In genomic region chr2:30722263-30723050, GRCm38 (mm10) we compare ENCODE assay signal across 7 mouse cellular contexts.
DNase-seq lines count a peak whose midpoint lies in the region; ATAC-seq and TF ChIP-seq lines count a peak whose summit lies in the region.

No protein-coding gene starts in this region.

- peak overlapping the region; percentile 100 for H3K27ac ChIP-seq in forebrain, embryonic 16.5 days (ENCODE audit: low read length)
- H3K27ac ChIP-seq in stomach, postnatal 0 days (replicated peaks) = peak overlapping the region; percentile 98

- H3K36me3 ChIP-seq in forebrain, embryonic 16.5 days (ENCODE audit: control insufficient read depth, insufficient read depth) = no peaks in the 10 kb centered on the region
- no peaks in the 10 kb centered on the region for H3K36me3 ChIP-seq in stomach, postnatal 0 days (ENCODE audit: control insufficient read depth, insufficient read depth, low read length)

- no peak for TF ChIP-seq CTCF in stomach, postnatal 0 days (IDR thresholded peaks at IDR 0.05; ENCODE audit: low read depth)

- H3K4me2 ChIP-seq in forebrain, embryonic 16.5 days (ENCODE audit: low read length) = no peak overlapping the region; the same call in 1 of the 2 replicates
- no peak overlapping the region for H3K4me2 ChIP-seq in stomach, postnatal 0 days (replicated peaks; ENCODE audit: low read depth)

- H3K9me3 ChIP-seq in forebrain, embryonic 16.5 days (ENCODE audit: control insufficient read depth, low read length) = no peaks in the 10 kb centered on the region
- H3K9me3 ChIP-seq in stomach, postnatal 0 days (ENCODE audit: control insufficient read depth, low read length) = no peaks in the 10 kb centered on the region

- peak; percentile 26 for DNase-seq in right cerebral cortex, postnatal 4 days
- no peak for DNase-seq in right cerebral cortex, postnatal 25 days
- DNase-seq in kidney, postnatal 36 days = peak; percentile 53 to 59
- no peak for DNase-seq in stomach, postnatal 0 days (ENCODE audit: low spot score)
- no peak for DNase-seq in spleen, postnatal 36 days (ENCODE audit: low spot score in 2 of 2)
- DNase-seq in right cerebral cortex, postnatal 14 days = no peak

- no peak overlapping the region for H3K4me3 ChIP-seq in forebrain, embryonic 16.5 days (replicated peaks; ENCODE audit: low read length)
- H3K4me3 ChIP-seq in stomach, postnatal 0 days (ENCODE audit: low read depth, low read length) = no peak overlapping the region

- peaks cover 83% of the 10 kb centered on the region for H3K4me1 ChIP-seq in forebrain, embryonic 16.5 days (replicated peaks; ENCODE audit: control insufficient read depth, insufficient read depth, low read length)
- peaks cover 34% of the 10 kb centered on the region for H3K4me1 ChIP-seq in stomach, postnatal 0 days (replicated peaks; ENCODE audit: control insufficient read depth, insufficient read depth)

- no peaks in the 10 kb centered on the region for H3K27me3 ChIP-seq in forebrain, embryonic 16.5 days (replicated peaks; ENCODE audit: control insufficient read depth, insufficient read depth, low read length)
- no peaks in the 10 kb centered on the region for H3K27me3 ChIP-seq in stomach, postnatal 0 days (ENCODE audit: control insufficient read depth, insufficient read depth, low read length)

- ATAC-seq in forebrain, embryonic 16.5 days = 0 out of 2 replicates have a peak, but pooled peaks have one; percentile 13
- no peak for ATAC-seq in stomach, postnatal 0 days (ENCODE audit: low FRiP score, low TSS enrichment)

- WGBS in forebrain, embryonic 16.5 days = 2% methylated on average over 7 of the region's 7 CpGs
- 41% methylated on average over 7 of the region's 7 CpGs for WGBS in stomach, postnatal 0 days

- peak overlapping the region; percentile 62 for H3K9ac ChIP-seq in forebrain, embryonic 16.5 days (replicated peaks; ENCODE audit: low read depth, low read length)
- H3K9ac ChIP-seq in stomach, postnatal 0 days (ENCODE audit: low read length) = no peak overlapping the region

- TF ChIP-seq EP300 in stomach, postnatal 0 days (optimal IDR thresholded peaks at IDR 0.05) = no peak

Comparison
In these comparisons a context has a peak if more than half of its experiments do, and no peak if none do; other contexts are left out.
1. DNase-seq: peak in right cerebral cortex, postnatal 4 days (single experiment) and kidney, postnatal 36 days (2 of 2); none in right cerebral cortex, postnatal 25 days (single experiment), stomach, postnatal 0 days (single experiment), spleen, postnatal 36 days (0 of 2) and right cerebral cortex, postnatal 14 days (single experiment).